Mouse (Mus musculus): ENCODE measurements around the gene Ermap. TPM values are rescaled to one million over a fixed set of nuclear protein-coding genes. Genes with fewer than 3 reads are reported as not detected.

The Ermap gene
- polyA plus RNA-seq, 1 experiment from 2014 or later: 11.5 TPM

DNA sequence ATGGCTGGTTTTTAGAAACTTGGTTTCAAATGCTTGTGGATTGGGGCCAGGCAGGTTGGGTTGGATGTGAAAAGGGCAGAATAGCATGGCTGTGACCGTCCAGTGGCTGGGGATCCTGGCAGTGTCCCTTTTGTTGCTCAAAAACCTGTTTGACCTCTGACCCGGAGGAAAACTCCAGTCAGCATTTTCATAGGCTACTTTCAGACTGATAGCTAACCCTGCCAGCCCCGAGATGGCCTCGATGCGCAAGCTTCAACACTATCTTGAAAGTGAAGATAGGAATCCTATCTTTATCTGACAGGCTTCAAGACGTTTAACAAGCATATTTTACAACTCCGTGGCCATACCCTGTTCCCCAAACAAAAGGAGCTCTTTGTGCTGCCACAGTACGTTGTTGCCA lies 52.5 kb downstream of the Ermap start:
- 54% methylated on average over 8 of the region's 8 CpGs for WGBS
- Histone ChIP-seq H3K4me2 (no peak overlapping the region), H3K4me3 (no peak overlapping the region), H3K36me3 (peaks cover 58% of the 10 kb centered on the region), H3K4me1 (peaks cover 26% of the 10 kb centered on the region), H3K9me3 (no peaks in the 10 kb centered on the region), H3K27ac (replicated peaks) (0 out of 2 replicates have a peak overlapping the region, but pooled peaks have one; percentile 31), H3K9ac (no peak overlapping the region), H3K27me3 (replicated peaks) (no peaks in the 10 kb centered on the region)
- no peak for ATAC-seq (ENCODE audit: extremely low read depth, insufficient number of reproducible peaks, low FRiP score, low TSS enrichment)

DNA sequence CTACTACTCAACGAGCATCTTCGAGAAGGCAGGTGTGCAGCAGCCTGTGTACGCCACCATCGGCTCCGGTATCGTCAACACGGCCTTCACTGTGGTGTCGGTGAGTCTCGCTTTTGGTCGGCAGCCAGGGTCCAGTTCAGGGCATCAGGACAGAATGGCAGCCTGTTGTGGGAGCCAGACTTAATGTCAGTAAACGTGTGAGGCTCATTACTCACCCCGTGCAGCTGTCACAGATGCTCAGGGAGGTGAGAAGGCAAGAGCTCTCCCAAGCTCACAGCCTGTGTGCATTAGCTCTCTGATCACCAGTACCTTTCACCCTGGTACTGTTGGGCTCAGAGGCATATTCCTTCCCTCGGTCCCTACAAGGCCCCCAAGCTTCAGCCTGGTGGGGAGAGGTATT lies 56.0 kb downstream of the Ermap start:
- Histone ChIP-seq H3K27me3 (replicated peaks) (no peaks in the 10 kb centered on the region), H3K4me2 (no peak overlapping the region), H3K4me3 (no peak overlapping the region), H3K27ac (replicated peaks) (no peak overlapping the region), H3K9me3 (no peaks in the 10 kb centered on the region), H3K4me1 (peaks cover 25% of the 10 kb centered on the region), H3K36me3 (peaks cover 92% of the 10 kb centered on the region), H3K9ac (no peak overlapping the region)
- no peak for ATAC-seq (ENCODE audit: extremely low read depth, insufficient number of reproducible peaks, low FRiP score, low TSS enrichment)
- 87% methylated on average over 13 of the region's 13 CpGs for WGBS

DNA sequence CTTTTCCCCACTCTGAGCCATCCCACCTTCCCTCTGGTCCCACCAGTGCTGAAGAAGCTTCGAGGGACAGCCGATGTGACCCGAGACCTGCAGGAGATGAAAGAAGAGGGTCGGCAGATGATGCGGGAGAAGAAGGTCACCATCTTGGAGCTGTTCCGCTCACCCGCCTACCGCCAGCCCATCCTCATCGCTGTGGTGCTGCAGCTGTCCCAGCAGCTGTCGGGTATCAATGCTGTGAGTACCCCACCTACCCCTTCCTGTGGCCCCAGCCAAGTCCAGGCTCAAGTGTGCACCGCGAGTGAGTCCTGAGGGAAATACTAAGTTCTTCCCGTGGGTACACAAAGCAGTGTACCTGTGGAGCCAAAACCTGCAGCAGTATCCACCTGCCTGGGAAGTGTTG lies 56.5 kb downstream of the Ermap start:
- no peak overlapping the region for H3K9ac ChIP-seq
- no peak for ATAC-seq (ENCODE audit: extremely low read depth, insufficient number of reproducible peaks, low FRiP score, low TSS enrichment)
- 85% methylated on average over 13 of the region's 13 CpGs for WGBS

DNA sequence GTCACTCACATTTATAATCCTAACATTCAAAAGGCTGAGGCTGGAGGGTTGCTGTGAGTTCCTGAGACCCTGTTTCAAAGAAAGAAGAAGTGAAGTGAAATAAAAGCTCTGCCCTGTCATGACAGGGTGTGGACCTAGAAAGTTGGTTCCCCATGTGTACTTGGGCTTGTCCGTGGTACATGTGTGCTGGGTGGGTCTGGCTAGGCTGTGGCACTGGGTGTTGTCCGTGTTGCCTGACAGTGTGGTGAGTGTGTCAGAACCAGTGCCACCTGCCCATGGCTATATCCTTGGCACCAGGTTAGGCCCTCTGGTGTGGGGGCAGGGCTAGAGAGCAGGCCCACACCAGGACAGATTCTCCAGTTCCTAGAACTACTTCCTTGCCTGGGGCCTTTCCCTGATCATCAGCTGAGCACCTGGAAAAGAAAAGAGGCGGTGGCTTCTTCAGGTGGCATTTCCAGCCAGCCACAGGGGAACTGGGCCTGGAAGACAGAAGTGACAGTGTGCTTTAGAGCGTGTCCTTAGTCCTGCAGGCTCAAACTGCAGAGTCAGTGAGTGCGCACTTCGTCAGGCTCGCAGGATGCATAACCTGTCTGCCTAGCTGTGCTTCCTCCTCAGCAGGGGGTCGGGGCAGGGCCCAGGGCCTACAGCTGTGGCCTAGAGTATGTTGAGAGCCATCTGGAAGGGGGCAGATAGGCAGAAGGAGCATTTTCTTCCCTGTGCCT lies 58.5 kb downstream of the Ermap start:
- Histone ChIP-seq H3K9me3 (no peaks in the 10 kb centered on the region), H3K4me3 (no peak overlapping the region), H3K9ac (no peak overlapping the region), H3K4me2 (no peak overlapping the region), H3K4me1 (peaks cover 33% of the 10 kb centered on the region), H3K36me3 (peaks cover 92% of the 10 kb centered on the region), H3K27ac (replicated peaks) (no peak overlapping the region), H3K27me3 (replicated peaks) (no peaks in the 10 kb centered on the region)
- 82% methylated on average over 8 of the region's 8 CpGs for WGBS
- no peak for ATAC-seq (ENCODE audit: extremely low read depth, insufficient number of reproducible peaks, low FRiP score, low TSS enrichment)

More for the DNA sequence above, 56.5 kb downstream of the Ermap start:
- Histone ChIP-seq H3K27me3 (replicated peaks) (no peaks in the 10 kb centered on the region), H3K27ac (replicated peaks) (no peak overlapping the region), H3K36me3 (peaks cover 97% of the 10 kb centered on the region), H3K4me3 (no peak overlapping the region), H3K4me1 (peaks cover 25% of the 10 kb centered on the region), H3K9me3 (no peaks in the 10 kb centered on the region), H3K4me2 (no peak overlapping the region)

DNA sequence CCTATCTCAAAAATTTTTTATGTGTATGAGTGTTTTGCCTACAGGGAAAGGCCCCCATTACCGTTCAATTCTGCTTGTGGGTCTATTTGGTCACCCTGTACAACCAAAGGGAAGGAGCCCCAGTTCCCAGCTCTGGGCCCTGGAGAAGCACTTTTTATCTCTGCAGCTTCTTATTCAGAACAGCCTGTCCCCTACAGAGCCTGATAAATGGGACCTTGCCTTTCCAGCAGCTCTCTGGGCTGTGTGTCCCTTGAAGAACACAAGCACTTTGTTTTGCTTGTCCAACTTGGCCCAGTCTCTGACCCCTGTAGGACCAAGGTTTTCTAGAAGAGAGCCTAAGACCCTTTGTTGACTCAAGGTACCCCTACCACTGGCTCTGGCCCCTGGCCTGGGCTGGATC lies 60.7 kb downstream of the Ermap start:
- Histone ChIP-seq H3K9ac (peak overlapping the region; percentile 14; the same call in 1 of the 2 replicates), H3K27ac (replicated peaks) (peak overlapping the region; percentile 5; the same call in 1 of the 2 replicates), H3K36me3 (peaks cover 91% of the 10 kb centered on the region), H3K4me3 (no peak overlapping the region), H3K9me3 (no peaks in the 10 kb centered on the region), H3K4me2 (no peak overlapping the region), H3K27me3 (replicated peaks) (no peaks in the 10 kb centered on the region), H3K4me1 (peaks cover 56% of the 10 kb centered on the region)
- 82% methylated on average over 1 of the region's 1 CpGs for WGBS
- ATAC-seq (ENCODE audit: extremely low read depth, insufficient number of reproducible peaks, low FRiP score, low TSS enrichment): no peak

DNA sequence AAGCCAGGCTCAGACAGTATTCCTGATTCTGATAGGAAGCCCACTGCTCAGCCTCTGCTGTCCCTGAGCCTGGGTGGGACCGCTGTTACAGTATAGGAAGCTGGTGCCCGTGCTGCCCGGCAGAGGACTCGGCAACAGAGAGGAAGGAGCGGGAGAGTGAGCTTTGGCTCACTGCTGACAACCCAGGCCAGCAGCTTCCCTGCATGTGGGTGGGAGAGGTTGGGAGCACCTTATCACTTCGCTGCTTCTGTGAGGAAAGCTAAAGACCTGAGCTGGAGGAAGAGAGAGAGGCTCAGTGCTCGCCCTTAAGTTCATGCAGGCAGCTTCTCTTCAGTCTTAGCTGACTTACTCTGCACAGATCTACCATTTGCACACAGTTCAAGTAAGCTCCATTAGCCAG lies 61.3 kb downstream of the Ermap start:
- no peak overlapping the region for H3K4me2 ChIP-seq
- no peak for ATAC-seq (ENCODE audit: extremely low read depth, insufficient number of reproducible peaks, low FRiP score, low TSS enrichment)
- peaks cover 61% of the 10 kb centered on the region for H3K4me1 ChIP-seq
- no peak overlapping the region for H3K4me3 ChIP-seq
- no peaks in the 10 kb centered on the region for H3K9me3 ChIP-seq
- peaks cover 91% of the 10 kb centered on the region for H3K36me3 ChIP-seq
- peak overlapping the region; percentile 50 for H3K9ac ChIP-seq
- 36% methylated on average over 7 of the region's 7 CpGs for WGBS
- H3K27me3 ChIP-seq (replicated peaks): no peaks in the 10 kb centered on the region
- peak overlapping the region; percentile 48 for H3K27ac ChIP-seq (replicated peaks)

DNA sequence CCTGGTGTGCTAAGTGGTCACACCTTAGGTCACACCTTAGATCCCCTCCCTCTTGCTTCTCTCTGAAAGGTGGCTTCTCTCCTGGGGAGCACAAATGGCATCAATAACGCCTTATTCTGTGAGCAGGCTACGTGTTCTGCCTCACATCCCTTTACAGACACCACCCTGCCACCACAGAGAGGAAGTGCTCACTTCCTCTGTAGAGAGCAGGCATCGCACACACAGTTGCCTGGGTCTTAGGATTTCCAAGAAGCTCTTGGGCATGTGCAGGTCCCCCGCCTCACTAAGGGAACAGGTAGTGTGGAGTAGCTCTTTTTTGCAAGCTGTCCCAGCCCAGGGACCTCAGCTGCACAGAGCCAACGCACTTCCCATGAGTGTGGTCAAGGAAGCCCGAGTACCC lies 62.6 kb downstream of the Ermap start:
- Histone ChIP-seq H3K36me3 (peaks cover 91% of the 10 kb centered on the region), H3K27me3 (replicated peaks) (no peaks in the 10 kb centered on the region), H3K9ac (0 out of 2 replicates have a peak overlapping the region, but pooled peaks have one; percentile 62), H3K27ac (replicated peaks) (peak overlapping the region; percentile 65; the same call in 1 of the 2 replicates), H3K4me3 (no peak overlapping the region), H3K4me1 (peaks cover 74% of the 10 kb centered on the region), H3K9me3 (no peaks in the 10 kb centered on the region), H3K4me2 (no peak overlapping the region)
- 51% methylated on average over 6 of the region's 6 CpGs for WGBS
- no peak for ATAC-seq (ENCODE audit: extremely low read depth, insufficient number of reproducible peaks, low FRiP score, low TSS enrichment)

DNA sequence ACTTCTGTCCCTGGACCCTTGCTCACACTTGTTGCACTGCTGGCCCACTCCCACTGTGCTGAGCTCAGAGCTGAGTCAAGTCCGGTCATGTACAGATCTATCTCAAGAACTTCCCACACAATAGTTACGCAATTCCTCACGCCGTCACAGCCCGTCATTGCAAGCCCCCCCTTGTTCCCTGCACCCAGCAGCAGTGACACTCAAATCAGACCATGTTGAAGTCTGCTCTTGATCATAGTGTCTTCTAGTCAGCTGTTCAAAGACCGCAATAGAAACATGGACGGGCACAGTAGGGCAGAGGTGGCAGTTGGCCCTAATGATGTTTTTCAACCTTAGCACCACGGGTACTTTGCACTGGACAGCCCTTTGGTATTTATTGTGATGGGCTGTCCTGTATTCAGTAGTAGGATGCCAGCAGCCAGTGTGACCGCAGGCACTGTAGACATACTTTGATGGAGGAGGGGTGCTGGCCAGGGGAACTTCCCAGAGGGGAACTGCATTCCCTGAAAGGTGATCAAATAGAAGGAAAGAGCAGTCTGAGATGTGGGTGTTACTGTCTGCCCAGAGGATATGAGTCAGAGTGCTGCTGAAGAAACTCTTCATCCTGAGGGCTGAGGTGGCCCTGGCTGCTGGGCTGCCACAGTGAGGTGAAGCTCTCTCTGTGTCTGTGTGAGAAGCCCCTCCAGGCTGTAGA lies 64.1 kb downstream of the Ermap start:
- Histone ChIP-seq H3K4me2 (no peak overlapping the region), H3K27ac (replicated peaks) (peak overlapping the region; percentile 65), H3K9me3 (no peaks in the 10 kb centered on the region), H3K4me3 (no peak overlapping the region), H3K27me3 (replicated peaks) (no peaks in the 10 kb centered on the region), H3K9ac (peak overlapping the region; percentile 51), H3K4me1 (peaks cover 89% of the 10 kb centered on the region), H3K36me3 (peaks cover 92% of the 10 kb centered on the region)
- 57% methylated on average over 9 of the region's 9 CpGs for WGBS
- ATAC-seq (ENCODE audit: extremely low read depth, insufficient number of reproducible peaks, low FRiP score, low TSS enrichment): no peak

MicroRNAs within 50 kb of the gene (microRNA counts, 519-probe panel; counts per million panel counts)
- 209 counts per million, percentile 61 among the panel's probes with 10 or more counts for microRNA mmu-miR-1957

Small RNA genes lying within 50 kb of the gene (microRNA-seq; reads per million reads assigned to microRNA genes)
- gene Mir1957a: not detected

Other genes starting within 250 kb of the Ermap start
- not detected in 2 replicates for gene Lao1, start 228.4 kb downstream of the Ermap start, polyA plus RNA-seq (2015; fragmentation: Nextera tagmentation; extraction: Ambion mirVana)
- 180 and 217 TPM in 2 replicates for gene Slc2a1, start 81.3 kb downstream of the Ermap start, polyA plus RNA-seq (2015; fragmentation: Nextera tagmentation; extraction: Ambion mirVana)
- 8.5 and 9.5 TPM in 2 replicates for gene Zfp691, start 15.8 kb downstream of the Ermap start, polyA plus RNA-seq (2015; fragmentation: Nextera tagmentation; extraction: Ambion mirVana)
- 124 and 135 TPM in 2 replicates for gene Svbp, start 5.3 kb upstream of the Ermap start, polyA plus RNA-seq (2015; fragmentation: Nextera tagmentation; extraction: Ambion mirVana)
- gene Tmem269, start 28.2 kb upstream of the Ermap start, polyA plus RNA-seq (2015; fragmentation: Nextera tagmentation; extraction: Ambion mirVana): not detected in 2 replicates
- gene AU022252, start 42.7 kb upstream of the Ermap start, polyA plus RNA-seq (2015; fragmentation: Nextera tagmentation; extraction: Ambion mirVana): 26.4 and 27.3 TPM in 2 replicates
- 32.7 and 35.5 TPM in 2 replicates for gene P3h1, start 42.9 kb upstream of the Ermap start, polyA plus RNA-seq (2015; fragmentation: Nextera tagmentation; extraction: Ambion mirVana)
- gene Cldn19, start 65.4 kb upstream of the Ermap start, polyA plus RNA-seq (2015; fragmentation: Nextera tagmentation; extraction: Ambion mirVana): not detected in 2 replicates
- gene Ybx1, start 104.6 kb upstream of the Ermap start, polyA plus RNA-seq (2015; fragmentation: Nextera tagmentation; extraction: Ambion mirVana): 536 TPM in 2 replicates
- 50.7 and 60.6 TPM in 2 replicates for gene Ppih, start 130.5 kb upstream of the Ermap start, polyA plus RNA-seq (2015; fragmentation: Nextera tagmentation; extraction: Ambion mirVana)
- 1.9 and 2.9 TPM in 2 replicates for gene Ccdc30, start 225.5 kb upstream of the Ermap start, polyA plus RNA-seq (2015; fragmentation: Nextera tagmentation; extraction: Ambion mirVana)
- gene Ppcs, start 232.4 kb upstream of the Ermap start, polyA plus RNA-seq (2015; fragmentation: Nextera tagmentation; extraction: Ambion mirVana): 28.0 and 28.9 TPM in 2 replicates
- 0.13 and 0.29 TPM in 2 replicates for gene Zmynd12, start 232.8 kb upstream of the Ermap start, polyA plus RNA-seq (2015; fragmentation: Nextera tagmentation; extraction: Ambion mirVana)

Data from heart, embryonic 13.5 days (tissue).